Mouse (Mus musculus) bone marrow macrophage, adult 2 months (primary cell): ENCODE measurements at regions not wholly inside any gene's neighbourhood (a gene's known extent, or its start where the extent isn't known, plus 50 kb on each side); places are given as distances from the start of the nearest gene placed in this dataset.

Source experiments
- H3K27ac ChIP-seq: 2 replicates; pipeline ENCODE4 v1.5.1; 2012; ENCODE audit warnings: low read depth, low read length; ENCODE audit not compliant: insufficient read depth
- H3K4me1 ChIP-seq: 2 replicates; pipeline ENCODE4 v1.6.1; 2012; ENCODE audit warnings: low read length; ENCODE audit not compliant: control insufficient read depth, insufficient read depth
- H3K4me3 ChIP-seq: 2 replicates; pipeline ENCODE4 v1.5.1; 2012; ENCODE audit warnings: mild to moderate bottlenecking, low read length, moderate library complexity; ENCODE audit not compliant: insufficient read depth
- CTCF ChIP-seq: IDR thresholded peaks from 2 replicates; pipeline ENCODE4 v1.5.1; 2012; ENCODE audit warnings: low read depth, mild to moderate bottlenecking, low read length, moderate library complexity
- POLR2A ChIP-seq: IDR thresholded peaks from 2 replicates; pipeline ENCODE4 v1.6.1; 2012; ENCODE audit warnings: mild to moderate bottlenecking, low read depth, low read length, borderline replicate concordance

DNA sequence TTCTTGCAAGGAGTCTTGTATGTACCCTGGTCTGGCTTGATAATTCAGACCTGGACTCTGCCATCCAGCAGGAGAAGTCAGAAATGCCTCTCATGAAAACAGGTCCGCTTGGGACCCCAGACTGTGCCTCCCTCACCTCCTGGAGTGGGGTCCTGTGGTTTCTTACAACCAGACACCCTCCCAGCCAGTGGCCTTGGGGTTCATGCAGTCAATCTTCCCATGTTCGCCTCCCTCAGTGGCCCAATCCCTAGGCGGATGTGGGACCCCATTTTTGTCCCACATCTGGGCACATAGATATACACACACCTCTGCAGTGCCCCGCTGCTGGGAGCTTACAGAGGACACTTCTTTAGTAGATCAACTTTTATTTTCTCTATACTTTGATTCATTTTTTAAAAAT lies 217.7 kb downstream of the Lrfn2 start:
- no peak overlapping the region for H3K4me3 ChIP-seq
- no peaks in the 10 kb centered on the region for H3K4me1 ChIP-seq
- no peak overlapping the region for H3K27ac ChIP-seq
- TF ChIP-seq POLR2A = no peak
- TF ChIP-seq CTCF = no peak

DNA sequence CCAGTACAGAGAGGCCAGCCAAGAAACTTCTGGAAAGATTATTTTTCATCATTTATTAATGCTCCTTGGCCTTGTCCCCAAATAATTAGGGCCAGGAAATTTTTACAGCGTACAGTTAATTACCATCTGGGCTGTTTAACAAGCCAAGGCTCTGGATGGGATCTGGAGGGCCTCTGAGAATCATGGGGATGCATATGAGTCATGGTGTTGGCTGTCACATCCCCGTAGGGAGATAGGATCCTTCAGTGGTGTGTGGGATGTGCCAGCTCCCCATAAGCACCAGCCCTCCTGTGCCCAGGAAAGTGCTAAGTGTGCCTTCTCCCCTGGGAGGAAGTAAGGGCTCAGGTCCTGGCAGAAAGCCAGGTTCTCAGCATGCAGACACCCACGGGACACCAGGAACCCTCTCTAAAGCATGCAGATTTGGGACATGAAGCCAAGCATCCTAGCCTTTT lies 218.8 kb downstream of the Lrfn2 start:
- TF ChIP-seq CTCF (no peak), POLR2A (no peak)
- Histone ChIP-seq H3K4me1 (no peaks in the 10 kb centered on the region), H3K27ac (no peak overlapping the region), H3K4me3 (no peak overlapping the region)

DNA sequence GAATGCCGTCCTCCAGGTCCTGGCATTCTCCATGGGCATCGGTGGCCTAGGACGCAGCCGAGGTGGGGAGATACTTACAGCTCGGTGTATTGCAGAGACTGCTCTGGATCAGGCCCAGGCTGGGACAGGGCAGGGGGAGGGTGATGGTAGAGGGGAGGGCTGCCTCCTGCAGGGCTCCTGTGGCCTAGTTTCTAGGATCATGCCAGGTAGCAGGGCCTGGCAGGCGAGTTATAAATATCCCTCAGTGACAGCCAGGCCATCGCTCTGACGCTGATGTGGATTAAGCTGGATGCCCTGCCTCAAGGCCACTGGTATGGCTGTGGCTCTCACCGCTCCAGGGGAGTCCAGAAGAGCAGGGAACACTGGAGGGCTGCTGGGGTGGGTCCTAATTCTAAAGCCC lies 221.8 kb downstream of the Lrfn2 start:
- H3K4me1 ChIP-seq = no peaks in the 10 kb centered on the region
- H3K4me3 ChIP-seq = no peak overlapping the region
- no peak for TF ChIP-seq POLR2A
- no peak for TF ChIP-seq CTCF
- no peak overlapping the region for H3K27ac ChIP-seq

DNA sequence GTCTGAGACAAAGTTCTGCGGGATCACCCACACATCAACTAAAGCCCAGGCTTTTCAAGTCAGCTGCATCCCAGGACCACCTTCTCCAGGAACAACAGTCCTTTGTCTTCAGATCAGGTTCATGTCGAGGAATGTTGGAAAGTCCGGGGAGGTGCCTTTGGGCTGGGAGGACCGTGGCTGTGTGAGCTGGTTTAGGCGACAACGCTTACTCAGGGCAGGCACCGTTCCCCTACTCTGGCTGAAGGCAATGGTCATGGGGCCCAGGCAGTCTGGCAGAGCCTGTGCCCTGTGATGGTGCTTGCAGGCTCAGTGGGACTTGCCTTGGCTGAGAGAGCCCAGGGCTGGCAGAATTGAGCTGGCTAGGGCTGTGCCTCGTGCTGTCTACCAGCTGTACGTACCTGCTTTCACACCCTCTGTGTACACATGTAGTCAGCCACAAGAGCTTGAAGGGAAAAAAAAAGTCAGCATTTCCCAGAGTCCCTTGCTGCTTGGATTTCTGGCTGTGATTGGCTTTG lies 222.9 kb downstream of the Lrfn2 start:
- H3K4me3 ChIP-seq = no peak overlapping the region
- no peak overlapping the region for H3K27ac ChIP-seq
- H3K4me1 ChIP-seq = no peaks in the 10 kb centered on the region
- no peak for TF ChIP-seq POLR2A

DNA sequence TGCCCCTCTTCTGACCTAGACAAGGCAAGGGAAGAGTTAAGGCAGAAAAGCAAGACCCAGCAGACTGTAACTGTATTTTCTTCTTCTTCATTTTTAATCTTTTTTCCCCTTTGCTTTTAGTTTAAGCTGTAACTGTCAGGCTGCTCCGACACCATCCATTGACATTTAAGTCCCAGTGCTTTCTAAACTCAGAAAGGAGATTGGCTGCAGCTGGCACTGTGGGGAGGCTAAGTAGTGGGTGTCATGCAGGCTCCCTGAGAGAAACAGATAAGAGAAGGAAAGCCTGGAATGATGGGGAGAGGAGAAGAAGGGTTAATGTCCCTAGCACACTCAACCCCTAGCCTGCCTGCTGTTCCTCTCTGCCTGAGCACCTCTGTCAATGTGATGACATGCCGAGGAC lies 225.4 kb downstream of the Lrfn2 start:
- TF ChIP-seq CTCF (no peak), POLR2A (no peak)
- Histone ChIP-seq H3K27ac (no peak overlapping the region), H3K4me1 (no peaks in the 10 kb centered on the region), H3K4me3 (no peak overlapping the region)

DNA sequence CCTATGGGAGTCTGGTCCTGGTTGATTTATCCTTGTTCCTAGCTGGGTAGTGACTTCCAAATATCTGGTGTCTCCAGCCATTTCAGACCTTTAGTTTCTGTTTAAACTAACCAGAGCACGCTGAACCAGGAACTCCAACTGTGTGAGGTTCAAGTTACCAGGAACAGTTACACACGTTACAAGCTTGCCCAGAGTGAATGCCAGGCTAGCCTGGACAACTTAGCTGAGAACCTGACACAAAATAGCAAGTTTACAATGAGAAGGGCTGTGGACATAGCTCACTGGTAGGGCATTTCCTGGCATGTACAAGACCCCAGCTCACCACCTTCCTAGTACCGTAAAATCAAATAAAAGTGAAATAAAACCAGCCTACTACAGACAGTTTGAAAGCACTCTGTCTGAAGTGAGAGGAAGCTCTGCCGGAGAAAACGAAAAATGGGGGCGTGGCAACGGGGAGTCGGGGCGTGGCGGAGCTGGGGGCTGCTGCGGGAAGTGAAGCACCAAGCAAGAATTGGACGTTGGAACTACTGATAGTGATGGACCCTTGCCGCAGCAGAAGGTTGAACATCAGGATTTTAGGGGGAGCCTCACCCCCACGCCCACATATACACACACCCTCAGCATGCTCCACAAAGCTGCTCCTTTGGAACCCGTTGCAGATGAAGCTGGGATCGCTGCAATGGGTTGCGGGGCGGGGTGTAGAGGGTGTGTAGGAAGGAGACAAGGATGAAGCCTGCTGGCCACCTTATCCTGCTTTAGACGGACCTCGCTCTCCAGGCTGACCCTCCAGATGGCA lies 239.3 kb downstream of the Lrfn2 start:
- Histone ChIP-seq H3K27ac (no peak overlapping the region), H3K4me3 (peak overlapping the region; percentile 26), H3K4me1 (peaks cover 4% of the 10 kb centered on the region; the same call in 1 of the 2 replicates)
- TF ChIP-seq CTCF = no peak
- no peak for TF ChIP-seq POLR2A

DNA sequence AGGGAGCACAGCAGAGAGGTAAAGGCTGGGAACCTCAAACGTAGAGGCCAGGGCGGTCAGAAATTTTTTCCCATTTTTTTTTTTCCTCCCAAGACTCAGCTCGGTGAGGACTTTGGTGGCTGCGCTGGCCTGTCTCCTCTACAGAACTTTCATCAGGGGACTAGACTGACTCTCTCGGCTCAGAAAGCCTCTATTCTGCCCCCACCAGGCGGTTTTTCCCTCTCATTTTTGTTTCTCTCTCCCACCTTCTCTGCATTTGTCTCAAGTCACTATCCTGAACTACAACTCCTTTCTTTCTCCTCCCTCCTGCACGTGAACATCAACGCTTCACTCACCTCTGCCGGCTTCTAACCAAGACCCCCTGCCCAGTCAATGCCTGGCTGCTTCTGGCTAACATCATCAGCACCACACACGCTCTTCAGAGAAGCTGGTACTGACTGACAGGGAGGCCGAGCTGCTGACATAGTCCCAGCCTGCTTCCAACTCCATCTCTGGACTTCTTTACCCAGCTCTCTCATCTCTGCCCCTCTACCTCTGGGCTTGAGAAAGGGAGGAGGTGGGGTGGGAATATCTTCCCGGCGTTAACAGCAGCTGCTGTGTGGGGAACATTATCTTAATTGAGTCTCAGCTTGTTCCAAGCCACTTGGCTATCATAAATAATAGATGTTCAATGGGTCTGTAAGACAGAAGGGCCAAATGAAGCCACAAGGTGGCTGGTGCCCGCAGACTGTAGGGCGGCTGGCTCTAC lies 240.0 kb downstream of the Lrfn2 start:
- Histone ChIP-seq H3K4me1 (peaks cover 4% of the 10 kb centered on the region; the same call in 1 of the 2 replicates), H3K27ac (no peak overlapping the region), H3K4me3 (peak overlapping the region; percentile 26)
- no peak for TF ChIP-seq POLR2A
- no peak for TF ChIP-seq CTCF

DNA sequence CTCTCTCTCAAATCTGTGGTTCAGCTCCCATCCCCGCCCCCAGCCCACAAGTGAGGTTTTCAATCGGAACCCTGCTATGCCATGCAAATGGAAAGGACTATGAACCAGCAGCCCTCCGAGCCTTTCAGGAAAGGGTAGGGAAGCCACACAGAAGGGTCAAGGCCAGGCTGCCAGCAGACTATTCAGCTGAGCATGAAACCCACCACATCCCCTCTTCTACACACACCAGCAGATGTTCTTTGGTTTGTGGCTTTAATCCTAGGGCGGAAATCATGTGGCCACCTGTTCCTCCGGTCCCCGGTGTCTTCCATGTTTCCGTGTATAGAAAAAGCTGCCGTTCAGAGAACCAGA lies 240.6 kb downstream of the Lrfn2 start:
- no peak overlapping the region for H3K4me3 ChIP-seq
- TF ChIP-seq POLR2A (no peak), CTCF (no peak)
- H3K27ac ChIP-seq = no peak overlapping the region
- peaks cover 4% of the 10 kb centered on the region; the same call in 1 of the 2 replicates for H3K4me1 ChIP-seq

DNA sequence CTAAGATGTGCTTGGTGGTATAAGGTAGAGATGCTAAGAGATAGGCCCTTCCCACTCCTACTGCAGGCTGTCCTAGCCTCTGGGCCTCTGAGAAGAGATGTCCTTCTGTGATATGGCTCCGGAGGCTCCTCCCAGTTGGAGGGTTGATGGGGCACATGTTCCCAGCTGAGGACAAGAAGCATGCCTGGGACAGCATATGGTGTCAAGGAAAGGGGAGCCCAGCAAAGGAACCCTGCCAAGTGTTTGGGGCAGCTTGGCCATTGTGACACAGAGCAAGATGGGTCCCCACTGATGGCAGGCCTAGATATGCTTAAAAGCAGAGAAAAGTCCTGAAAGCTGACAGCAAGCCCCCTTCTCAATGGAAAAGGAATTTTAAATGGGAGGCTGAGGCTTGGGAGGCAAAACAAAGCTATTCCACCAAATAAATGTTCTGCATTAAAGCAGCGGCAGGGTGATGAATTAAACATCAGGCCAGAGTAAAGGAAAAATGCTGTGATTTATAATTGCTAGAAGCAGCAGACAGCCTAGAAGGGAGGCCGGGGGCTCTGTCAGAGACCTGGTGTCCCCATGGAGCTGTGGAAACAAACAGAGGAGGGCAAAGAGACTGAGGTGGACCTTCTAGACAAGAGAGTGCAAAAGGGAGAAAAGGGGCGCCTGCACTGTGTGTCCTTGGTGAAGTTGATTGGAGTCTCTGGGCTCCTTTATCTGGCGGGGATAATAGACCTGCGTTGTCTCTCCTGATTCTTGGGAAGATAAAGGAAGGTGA lies 246.0 kb downstream of the Lrfn2 start:
- H3K4me1 ChIP-seq = no peaks in the 10 kb centered on the region
- H3K4me3 ChIP-seq = no peak overlapping the region
- H3K27ac ChIP-seq = no peak overlapping the region
- TF ChIP-seq POLR2A (no peak), CTCF (no peak)

DNA sequence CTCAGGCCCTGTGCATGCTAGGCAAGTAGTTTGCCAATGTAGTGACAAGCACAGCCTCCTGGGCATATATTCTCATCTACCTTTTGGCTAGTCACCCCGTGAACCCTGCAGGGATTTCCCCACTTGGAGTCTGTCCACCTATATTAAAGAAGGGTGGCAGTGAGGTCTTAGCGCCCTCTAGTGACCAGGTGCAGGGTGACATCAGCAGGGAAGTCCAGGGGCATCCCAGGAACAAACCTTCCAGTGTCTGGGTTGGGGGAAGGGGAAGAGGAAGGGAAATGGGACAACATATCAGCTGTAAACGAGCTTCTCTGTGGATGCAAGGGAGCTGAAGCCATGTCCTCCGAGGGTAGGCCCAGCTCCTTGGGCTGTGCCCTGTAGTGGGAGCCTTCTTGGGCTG lies 245.7 kb upstream of the Mocs1 start:
- TF ChIP-seq POLR2A (no peak), CTCF (peak; percentile 47)
- no peak overlapping the region for H3K27ac ChIP-seq

More for the DNA sequence above, 245.7 kb upstream of the Mocs1 start:
- Histone ChIP-seq H3K4me3 (no peak overlapping the region), H3K4me1 (no peaks in the 10 kb centered on the region)
